Mouse (Mus musculus) myocyte (in vitro differentiated cells): ENCODE measurements at regions not wholly inside any gene's neighbourhood (a gene's known extent, or its start where the extent isn't known, plus 50 kb on each side); places are given as distances from the start of the nearest gene placed in this dataset.

Experiments
- H3K27me3 ChIP-seq: one replicate; pipeline ENCODE4 v1.6.1; 2011; ENCODE audit not compliant: control insufficient read depth, insufficient read depth, insufficient read length
- H3K36me3 ChIP-seq: one replicate; pipeline ENCODE4 v1.6.1; 2011; ENCODE audit not compliant: control insufficient read depth, insufficient read depth
- H3K4me2 ChIP-seq: one replicate; pipeline ENCODE4 v1.6.1; 2011; ENCODE audit warnings: low read depth, control low read depth
- H3K4me3 ChIP-seq: one replicate; pipeline ENCODE4 v1.5.1; 2011; ENCODE audit warnings: mild to moderate bottlenecking, control low read depth, moderate library complexity
- H3K79me2 ChIP-seq: one replicate; pipeline ENCODE4 v1.6.1; 2011; ENCODE audit not compliant: control insufficient read depth, insufficient read depth
- H3ac ChIP-seq: one replicate; pipeline ENCODE4 v1.6.1; 2011; ENCODE audit not compliant: control insufficient read depth, insufficient read length
- CEBPB ChIP-seq: IDR thresholded peaks from 2 replicates; pipeline ENCODE4 v1.6.1; 2011; ENCODE audit warnings: mild to moderate bottlenecking, moderate library complexity; ENCODE audit not compliant: poor library complexity, insufficient read depth, severe bottlenecking
- E2F4 ChIP-seq: IDR thresholded peaks from one replicate; pipeline ENCODE4 v1.6.1; 2011; ENCODE audit warnings: mild to moderate bottlenecking, control low read depth, moderate library complexity; ENCODE audit not compliant: insufficient read depth
- MAX ChIP-seq: IDR thresholded peaks from one replicate; pipeline ENCODE4 v1.6.1; 2011; ENCODE audit warnings: low read depth, mild to moderate bottlenecking, control low read depth
- MYOD1 ChIP-seq, 3 experiments: IDR thresholded peaks; one replicate each; pipeline ENCODE4 v1.6.1; 2011; ENCODE audit warnings: control low read depth in 2 of 3, low read depth in 2 of 3, mild to moderate bottlenecking in 2 of 3, moderate library complexity in 1 of 3; ENCODE audit not compliant: insufficient read length in 2 of 3, control insufficient read depth in 1 of 3
- MYOG ChIP-seq, 3 experiments: IDR thresholded peaks; one replicate each; pipeline ENCODE4 v1.6.1; 2011; ENCODE audit warnings: control low read depth in 2 of 3, low read depth in 2 of 3, mild to moderate bottlenecking in 2 of 3; ENCODE audit not compliant: insufficient read length in 2 of 3, control insufficient read depth in 1 of 3, insufficient read depth in 1 of 3
- POLR2A ChIP-seq: IDR thresholded peaks from one replicate; pipeline ENCODE4 v1.6.1; 2011; ENCODE audit warnings: low read depth, mild to moderate bottlenecking, control low read depth, moderate library complexity; ENCODE audit not compliant: insufficient read length
- POLR2AphosphoS2 ChIP-seq: IDR thresholded peaks from one replicate; pipeline ENCODE4 v1.6.1; 2011; ENCODE audit warnings: low read depth, control low read depth; ENCODE audit not compliant: insufficient read length
- REST ChIP-seq: IDR thresholded peaks from one replicate; pipeline ENCODE4 v1.6.1; 2011; ENCODE audit warnings: mild to moderate bottlenecking, control low read depth, moderate library complexity; ENCODE audit not compliant: insufficient read depth, insufficient read length
- SRF ChIP-seq: IDR thresholded peaks from one replicate; pipeline ENCODE4 v1.6.1; 2011; ENCODE audit warnings: low read depth; ENCODE audit not compliant: control insufficient read depth, insufficient read length
- TCF12 ChIP-seq: IDR thresholded peaks from one replicate; pipeline ENCODE4 v1.6.1; 2011; ENCODE audit warnings: mild to moderate bottlenecking, control low read depth; ENCODE audit not compliant: poor library complexity, insufficient read depth, severe bottlenecking
- TCF3 ChIP-seq: IDR thresholded peaks from one replicate; pipeline ENCODE4 v1.6.1; 2011; ENCODE audit warnings: low read depth, control low read depth; ENCODE audit not compliant: insufficient read length
- USF1 ChIP-seq: IDR thresholded peaks from one replicate; pipeline ENCODE4 v1.6.1; 2011; ENCODE audit warnings: low read depth, mild to moderate bottlenecking, control low read depth, moderate library complexity

DNA sequence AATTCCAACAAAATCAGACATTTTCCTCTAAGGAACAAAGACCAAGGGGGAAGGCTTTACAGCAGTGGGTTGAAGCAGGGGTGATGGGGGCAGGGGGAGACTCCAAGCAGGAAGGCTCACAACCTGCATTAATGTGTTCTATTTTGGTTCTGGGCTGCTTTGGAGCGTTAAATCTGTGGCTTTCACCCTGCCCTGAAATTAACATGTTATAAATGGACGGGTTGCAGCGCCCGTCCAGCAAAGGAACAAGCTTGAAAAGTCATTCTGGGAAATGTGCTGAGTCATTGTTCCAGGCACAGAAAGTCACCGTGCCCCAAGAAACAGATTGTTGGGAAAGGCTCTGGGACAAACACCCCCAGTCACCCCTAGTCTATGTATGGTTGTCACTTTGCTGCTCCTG is 127.2 kb upstream of the Gmds start:
- Histone ChIP-seq H3K79me2 (no peaks in the 10 kb centered on the region), H3K36me3 (no peaks in the 10 kb centered on the region), H3K4me2 (peak overlapping the region; percentile 21), H3K4me3 (no peak overlapping the region), H3K27me3 (no peaks in the 10 kb centered on the region), H3ac (no peak overlapping the region)
- TF ChIP-seq USF1 (no peak), POLR2A (no peak), TCF3 (no peak), MYOG (IDR thresholded peaks at IDR 0.05; ENCODE audit: control insufficient read depth in 1 of 3, insufficient read depth in 1 of 3, insufficient read length in 2 of 3, low read depth in 2 of 3) (no peak), MYOD1 (IDR thresholded peaks at IDR 0.05; ENCODE audit: control insufficient read depth in 1 of 3, insufficient read length in 2 of 3, low read depth in 2 of 3) (no peak), TCF12 (no peak), REST (no peak), MAX (no peak), CEBPB (no peak), E2F4 (no peak), SRF (no peak), POLR2AphosphoS2 (no peak)

DNA sequence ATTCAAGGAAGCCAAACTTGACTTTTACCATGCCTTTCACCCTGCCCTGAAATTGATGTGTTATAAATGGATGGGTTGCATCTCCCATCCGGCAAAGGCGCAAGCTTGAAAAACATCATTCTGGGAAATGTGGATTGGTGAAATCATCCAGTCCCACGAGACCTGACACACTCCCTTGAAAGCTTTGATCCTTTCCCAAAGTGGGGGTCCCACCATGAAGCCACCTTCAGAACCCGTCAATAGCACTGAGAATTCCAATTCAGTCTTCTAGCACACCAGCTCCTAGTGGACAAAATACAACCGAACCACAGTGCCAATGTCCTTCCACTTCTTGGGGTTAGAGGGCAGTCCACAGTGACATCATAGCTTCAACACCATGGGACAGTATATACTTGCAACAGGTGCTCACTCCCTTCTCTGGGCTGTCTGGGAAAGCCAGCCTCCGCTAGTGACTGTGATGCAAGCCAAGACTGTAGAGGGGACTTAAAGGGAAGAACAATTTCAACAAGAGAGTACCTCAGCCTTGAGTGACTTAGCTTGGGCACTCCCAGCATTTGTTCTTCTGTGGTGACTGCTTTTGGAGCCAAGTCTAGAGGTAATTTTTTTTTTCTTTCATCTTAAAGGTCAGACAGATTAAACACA is 126.6 kb upstream of the Gmds start:
- H3K4me3 ChIP-seq: no peak overlapping the region
- no peak overlapping the region for H3ac ChIP-seq
- no peaks in the 10 kb centered on the region for H3K27me3 ChIP-seq
- no peaks in the 10 kb centered on the region for H3K79me2 ChIP-seq
- H3K36me3 ChIP-seq: no peaks in the 10 kb centered on the region
- TF ChIP-seq REST (no peak), CEBPB (no peak), USF1 (no peak), SRF (no peak), TCF12 (no peak)
- H3K4me2 ChIP-seq: peak overlapping the region; percentile 21

DNA sequence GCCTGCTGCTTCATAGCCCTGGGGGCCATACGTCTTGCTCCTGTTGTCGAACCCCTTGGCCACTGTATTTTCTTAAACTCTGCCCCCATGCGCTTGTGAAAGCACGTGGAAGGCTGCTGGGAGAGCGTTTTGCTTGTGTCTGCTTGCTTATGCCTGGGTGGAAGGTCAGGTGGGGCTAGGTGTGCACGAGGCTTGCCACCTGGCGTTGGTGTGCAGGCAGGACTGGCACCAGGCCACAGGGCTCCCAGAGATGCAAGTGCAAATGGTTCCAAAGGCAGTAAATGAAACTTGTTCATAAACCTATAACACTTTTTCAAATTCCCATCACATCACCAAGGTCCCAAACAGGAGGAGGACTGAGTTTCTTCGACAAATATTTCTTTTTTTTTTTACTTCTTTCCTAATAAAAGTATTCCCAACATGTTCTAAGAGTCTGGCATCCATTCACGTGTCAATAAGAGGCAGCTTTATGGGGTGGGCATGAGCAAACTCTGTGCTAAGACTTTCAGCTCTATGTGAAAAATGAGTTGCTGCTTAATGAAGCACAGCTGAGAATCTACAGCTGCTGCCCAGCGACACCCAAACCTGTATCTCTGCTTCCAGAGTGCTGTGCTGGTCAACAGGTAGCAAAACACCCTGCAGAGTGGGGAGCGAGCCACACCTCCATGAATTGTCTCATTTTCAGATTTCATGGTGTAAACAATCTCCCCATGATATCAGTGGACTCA is 116.0 kb upstream of the Gmds start:
- H3K79me2 ChIP-seq: no peaks in the 10 kb centered on the region
- H3K36me3 ChIP-seq: no peaks in the 10 kb centered on the region
- TF ChIP-seq TCF3 (no peak), MYOD1 (IDR thresholded peaks at IDR 0.05; ENCODE audit: control insufficient read depth in 1 of 3, insufficient read length in 2 of 3, low read depth in 2 of 3) (no peak), TCF12 (no peak), REST (no peak)
- no peaks in the 10 kb centered on the region for H3K27me3 ChIP-seq
- no peak overlapping the region for H3ac ChIP-seq
- no peak overlapping the region for H3K4me2 ChIP-seq
- H3K4me3 ChIP-seq: no peak overlapping the region

DNA sequence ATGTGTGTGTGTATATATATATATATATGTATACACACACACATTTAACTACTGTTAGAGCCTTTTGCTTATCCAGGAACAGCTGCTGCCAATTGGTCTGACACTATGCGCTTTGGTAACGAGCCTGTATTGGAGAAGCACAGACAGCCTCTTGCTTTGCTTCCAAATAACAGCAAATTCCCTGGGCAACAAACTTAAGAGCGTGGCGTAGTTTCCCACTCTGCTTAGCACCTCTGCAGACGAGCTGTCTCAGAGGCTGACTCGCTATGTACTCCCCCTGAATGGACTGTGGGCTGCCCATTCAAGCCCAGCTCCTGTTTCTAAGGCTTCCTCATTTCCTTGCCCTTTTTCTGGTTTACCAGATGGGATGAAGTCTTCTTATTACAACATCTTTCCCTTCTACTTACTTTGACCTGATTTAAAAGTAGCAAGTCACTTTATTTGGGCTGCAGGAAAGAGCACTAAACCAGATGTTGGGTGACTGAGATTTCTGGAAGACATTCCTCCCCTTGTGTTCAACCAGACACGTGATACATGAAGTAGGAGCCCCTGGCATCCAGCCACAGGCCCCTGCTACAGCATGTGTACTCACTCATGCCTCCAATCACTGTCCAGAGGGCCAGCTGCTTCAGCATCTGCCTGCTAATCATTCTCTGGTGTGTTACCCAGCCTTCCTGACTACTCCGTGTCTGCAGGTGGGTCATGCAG is 111.3 kb upstream of the Gmds start:
- TF ChIP-seq MYOD1 (IDR thresholded peaks at IDR 0.05; ENCODE audit: control insufficient read depth in 1 of 3, insufficient read length in 2 of 3, low read depth in 2 of 3) (peak in 2 of 3 experiments; percentile 38 to 39), POLR2AphosphoS2 (no peak), USF1 (peak; percentile 40), CEBPB (no peak), REST (no peak), SRF (no peak), POLR2A (no peak), MYOG (IDR thresholded peaks at IDR 0.05; ENCODE audit: control insufficient read depth in 1 of 3, insufficient read depth in 1 of 3, insufficient read length in 2 of 3, low read depth in 2 of 3) (no peak), E2F4 (no peak), TCF12 (no peak), MAX (no peak), TCF3 (no peak)
- no peak overlapping the region for H3K4me2 ChIP-seq

DNA sequence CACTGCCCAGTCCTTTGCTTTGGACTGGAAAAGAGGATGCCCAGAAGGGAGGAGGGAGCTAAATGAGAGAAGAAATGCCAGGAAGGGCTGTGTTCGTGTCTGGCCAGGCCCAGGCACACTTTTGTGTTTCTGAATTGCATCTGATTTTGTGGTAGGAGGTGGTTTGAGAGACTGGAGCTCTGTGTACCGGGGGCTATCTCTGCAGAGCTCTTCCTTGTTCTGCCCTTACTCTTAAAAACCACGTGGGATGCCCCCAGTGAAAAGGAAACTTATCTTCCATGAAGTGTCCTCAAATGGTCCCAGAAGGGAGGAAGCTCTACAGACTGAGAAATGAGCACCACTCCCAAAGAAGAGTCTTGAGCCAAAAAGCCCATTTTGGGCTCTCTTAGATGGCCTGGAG is 106.0 kb upstream of the Gmds start:
- TF ChIP-seq REST: no peak
- TF ChIP-seq E2F4: no peak
- TF ChIP-seq TCF3: no peak
- TF ChIP-seq MAX: no peak
- no peak for TF ChIP-seq POLR2A
- TF ChIP-seq SRF: no peak
- TF ChIP-seq MYOG (IDR thresholded peaks at IDR 0.05; ENCODE audit: control insufficient read depth in 1 of 3, insufficient read depth in 1 of 3, insufficient read length in 2 of 3, low read depth in 2 of 3): no peak
- no peak for TF ChIP-seq POLR2AphosphoS2
- TF ChIP-seq MYOD1 (IDR thresholded peaks at IDR 0.05; ENCODE audit: control insufficient read depth in 1 of 3, insufficient read length in 2 of 3, low read depth in 2 of 3): no peak
- no peak for TF ChIP-seq CEBPB
- no peaks in the 10 kb centered on the region for H3K27me3 ChIP-seq
- H3K4me2 ChIP-seq: no peak overlapping the region
- H3K79me2 ChIP-seq: no peaks in the 10 kb centered on the region
- H3K36me3 ChIP-seq: no peaks in the 10 kb centered on the region
- H3K4me3 ChIP-seq: no peak overlapping the region
- H3ac ChIP-seq: no peak overlapping the region

More for the DNA sequence above, 111.3 kb upstream of the Gmds start:
- Histone ChIP-seq H3K79me2 (no peaks in the 10 kb centered on the region), H3K4me3 (no peak overlapping the region), H3ac (no peak overlapping the region), H3K27me3 (no peaks in the 10 kb centered on the region), H3K36me3 (no peaks in the 10 kb centered on the region)
